Mouse (Mus musculus) megakaryocyte progenitor cell, adult 5-6 weeks (primary cell): ENCODE results near the gene Gpsm3. TPM values are rescaled to one million over a fixed set of nuclear protein-coding genes. Genes with fewer than 3 reads are reported as not detected.

Source experiments
- ATAC-seq: replicated peaks from 2 replicates; pipeline ENCODE4 v1.8.0; 2016; ENCODE audit warnings: mild to moderate bottlenecking, moderate TSS enrichment, inconsistent platforms; ENCODE audit not compliant: poor library complexity
- total RNA-seq, 2 experiments: library from RNA; stranded (forward) in 1 of 2; stranded (reverse) in 1 of 2; fragments of 157-497, 149-512 nt in 1 of 2; fragments of 200-1000 nt in 1 of 2; gene quantifications; 2 replicates each; pipeline versions ENCODE4 v1.2.3 to v1.2.4; 2015 to 2017

Gene Gpsm3
- total RNA-seq, 2 experiments from 2014 or later, result 20.2 to 63.4 TPM

GRCm38 (mm10) chr17:34601796-34602195 lies 12.2 kb downstream of the Gpsm3 start:
- ATAC-seq, result no peak

- ATAC-seq, result peak; percentile 72
Measured at GRCm38 (mm10) chr17:34603375-34604060, 13.9 kb downstream of the Gpsm3 start, which contains the start of gene Rnf5. TSS of gene Rnf5 (minus strand) at chr17:34603690.

DNA sequence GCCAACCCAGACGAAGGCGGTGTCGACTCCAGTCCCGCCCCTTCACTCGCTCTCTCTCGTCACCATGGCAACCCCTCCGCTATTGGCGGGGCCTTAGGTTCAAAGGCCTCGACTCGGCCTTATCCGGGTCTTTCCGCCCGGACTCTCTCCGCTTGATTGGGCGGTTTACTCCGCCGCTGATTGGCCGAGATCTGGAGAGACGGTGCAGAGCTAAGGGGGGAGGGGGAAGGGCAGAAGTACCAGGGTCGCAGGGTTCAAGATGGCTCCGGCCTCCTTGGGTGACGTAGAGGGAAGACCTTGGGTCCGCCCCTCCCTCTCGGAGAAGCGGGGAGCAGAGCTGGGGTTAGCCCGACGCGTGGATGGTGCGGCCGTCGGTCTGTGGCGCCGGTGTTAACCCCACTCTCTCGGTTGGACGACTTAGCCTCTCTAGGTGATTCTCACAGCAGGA lies 14.5 kb downstream of the Gpsm3 start, which contains the start of gene Agpat1:
TSS of gene Agpat1 (plus strand) at position 202 of the 448 bp plus-strand sequence.
- ATAC-seq, result peak; percentile 73

DNA sequence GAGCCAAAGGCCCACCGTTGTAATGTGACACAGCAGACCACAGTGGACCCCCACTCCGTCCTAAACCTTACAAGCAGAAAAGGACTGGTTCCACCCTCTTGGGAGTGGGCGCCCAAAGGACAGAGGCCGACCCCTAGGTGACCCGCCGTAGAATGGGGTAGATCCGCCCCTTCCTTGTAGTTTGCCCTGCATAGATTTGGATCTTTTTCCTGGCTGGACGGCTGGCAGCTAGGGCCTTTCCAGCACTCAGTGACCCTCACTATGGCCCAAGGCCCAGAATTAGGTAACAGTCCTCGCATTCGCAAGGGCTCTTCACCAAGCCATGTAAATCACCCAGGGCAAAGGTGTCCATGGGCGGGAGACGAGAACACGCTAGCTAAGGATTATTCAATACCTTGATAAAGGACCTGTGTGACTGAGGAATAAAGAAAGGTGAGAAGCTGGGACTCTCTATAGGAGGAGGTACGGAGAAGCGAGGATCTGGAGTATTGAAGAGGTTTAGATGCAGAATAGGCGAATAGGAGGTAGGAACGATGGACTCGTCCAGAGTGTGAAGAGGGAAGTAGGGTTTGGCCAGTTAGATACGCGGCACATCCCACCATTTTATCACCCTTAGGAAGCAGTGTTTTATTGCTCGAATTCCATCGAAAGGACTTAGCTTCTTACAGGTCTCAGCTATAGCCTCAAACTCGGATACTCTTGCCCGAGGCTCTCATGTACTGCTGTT lies 15.1 kb downstream of the Gpsm3 start:
- ATAC-seq, result no peak

GRCm38 (mm10) chr17:34605609-34606008 lies 16.0 kb downstream of the Gpsm3 start:
- peak; percentile 45 for ATAC-seq

- no peak for ATAC-seq
Measured at GRCm38 (mm10) chr17:34606186-34607039, 16.8 kb downstream of the Gpsm3 start.

- no peak for ATAC-seq
Measured at GRCm38 (mm10) chr17:34607997-34608396, 18.4 kb downstream of the Gpsm3 start.

- ATAC-seq, result no peak
Measured at GRCm38 (mm10) chr17:34611050-34611449, 21.4 kb downstream of the Gpsm3 start.

GRCm38 (mm10) chr17:34613054-34613645 lies 23.5 kb downstream of the Gpsm3 start:
- ATAC-seq, result peak; percentile 95

- no peak for ATAC-seq
Measured at GRCm38 (mm10) chr17:34613830-34614229, 24.2 kb downstream of the Gpsm3 start.

DNA sequence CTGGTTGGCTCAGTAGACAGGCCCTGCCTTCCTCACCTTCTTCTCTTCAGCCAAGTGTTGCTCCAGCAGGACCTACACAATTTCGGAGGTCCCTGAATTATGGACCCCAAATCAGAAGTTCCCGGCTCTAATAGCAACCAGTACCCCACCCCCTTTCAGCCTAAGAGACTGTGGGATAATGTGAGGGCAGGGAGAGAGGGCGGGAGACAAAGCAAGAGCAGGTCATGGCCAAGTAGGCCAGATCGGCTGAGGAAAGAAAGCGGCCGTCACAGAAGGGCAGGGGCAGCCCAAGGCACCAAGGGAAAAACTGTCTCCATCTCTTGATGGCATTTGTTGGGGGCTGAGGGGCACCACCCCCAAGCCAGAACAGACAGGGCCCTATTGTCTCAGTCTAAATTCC lies 26.3 kb downstream of the Gpsm3 start, which contains the start of gene Egfl8:
TSS of gene Egfl8 (minus strand) at position 101 of the 400 bp plus-strand sequence.
- ATAC-seq, result no peak

GRCm38 (mm10) chr17:34618999-34619398 lies 29.4 kb downstream of the Gpsm3 start:
- ATAC-seq, result peak; percentile 97

GRCm38 (mm10) chr17:34621006-34621405 lies 31.4 kb downstream of the Gpsm3 start:
- ATAC-seq, result no peak

DNA sequence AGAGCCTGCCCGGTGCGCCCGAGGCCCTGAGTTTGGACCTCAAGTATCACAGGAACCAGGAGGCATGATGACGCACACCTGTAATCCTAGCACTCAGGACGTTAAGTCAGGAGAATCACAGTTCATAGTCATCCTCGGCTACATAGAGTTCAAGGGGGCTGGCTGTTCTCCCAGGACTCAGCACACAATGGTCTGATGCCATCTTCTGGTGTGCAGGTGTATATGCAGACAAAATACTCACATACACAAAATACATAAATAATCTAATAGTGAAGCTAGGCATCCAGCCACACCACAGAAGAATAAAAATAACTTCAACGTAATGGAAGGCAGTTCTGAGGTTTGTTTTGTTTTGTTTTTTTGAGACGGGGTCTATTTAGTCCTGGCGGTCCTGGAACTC lies 33.6 kb downstream of the Gpsm3 start:
- ATAC-seq, result no peak

- ATAC-seq, result no peak
Measured at GRCm38 (mm10) chr17:34624981-34625380, 35.4 kb downstream of the Gpsm3 start.

- ATAC-seq, result no peak
Measured at GRCm38 (mm10) chr17:34626062-34626772, 36.6 kb downstream of the Gpsm3 start.

DNA sequence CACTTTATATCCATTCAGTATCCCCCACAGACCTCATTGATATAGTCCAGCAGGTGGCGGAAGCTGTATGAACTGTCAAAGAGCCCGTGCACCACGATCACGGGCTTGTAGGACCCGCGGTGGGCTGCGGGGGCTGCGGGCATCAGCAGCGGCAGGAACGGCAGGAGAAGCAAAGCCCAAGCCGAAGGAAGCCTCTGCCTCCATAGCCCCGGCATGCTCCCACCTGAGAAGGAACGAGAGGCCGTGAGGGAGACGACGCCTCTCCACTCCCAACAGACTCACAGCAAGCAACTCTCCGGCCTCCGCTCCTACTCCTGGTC lies 37.1 kb downstream of the Gpsm3 start:
- peak; percentile 47 for ATAC-seq

- peak; percentile 72 for ATAC-seq
Measured at GRCm38 (mm10) chr17:34627093-34627942, 37.7 kb downstream of the Gpsm3 start.

- no peak for ATAC-seq
Measured at GRCm38 (mm10) chr17:34627943-34628643, 38.5 kb downstream of the Gpsm3 start, which contains the start of gene Ppt2. TSS of gene Ppt2 (minus strand) at chr17:34628510.
